Mouse (Mus musculus) left cerebral cortex, adult 8-10 months (tissue): ENCODE results near the gene Cst13. TPM values are rescaled to one million over a fixed set of nuclear protein-coding genes. Genes with fewer than 3 reads are reported as not detected.
"Not testable (repeated sequence)": the region's sequence is repeated elsewhere in the genome, so short reads cannot be mapped to it uniquely, and the experiment has no call there.

Experiments
- DNase-seq, 2 experiments: peaks; one replicate each; pipeline ENCODE4 v3.0.0; 2022; ENCODE audit warnings: low spot score in 2 of 2
- total RNA-seq, 4 experiments: library from RNA; stranded (reverse); gene quantifications; 2 replicates each; pipeline ENCODE4 v1.2.4; 2022

Cst13 gene
- total RNA-seq: not detected

- DNase-seq: no peak
These were observed at the start of gene Cst13 for GRCm38 (mm10) chr2:148819909-148820308. TSS of gene Cst13 (plus strand) at chr2:148820081.

DNA sequence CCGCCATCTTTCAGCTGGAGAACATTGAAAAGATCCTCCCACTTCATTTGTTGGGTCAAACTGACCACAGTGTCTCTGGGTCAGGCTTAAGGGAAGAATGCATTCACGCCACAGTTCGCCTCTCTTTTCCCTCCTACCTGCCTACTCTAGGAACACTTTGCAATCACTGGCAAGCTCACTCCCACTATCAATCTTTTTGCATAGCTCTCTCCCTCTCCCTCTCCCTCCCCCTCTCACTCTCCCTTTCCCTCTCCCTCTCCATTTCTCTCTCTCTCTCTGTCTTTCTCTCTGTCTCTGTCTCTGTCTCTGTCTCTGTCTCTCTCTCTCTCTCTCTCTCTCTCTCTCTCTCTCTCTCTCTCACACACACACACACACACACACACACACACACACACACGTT lies 48.5 kb upstream of the Cst13 start, which contains the start of gene Cst11:
Cst11 (minus strand) TSS at position 101 of the 400 bp plus-strand sequence.
- DNase-seq: not testable (repeated sequence)

DNA sequence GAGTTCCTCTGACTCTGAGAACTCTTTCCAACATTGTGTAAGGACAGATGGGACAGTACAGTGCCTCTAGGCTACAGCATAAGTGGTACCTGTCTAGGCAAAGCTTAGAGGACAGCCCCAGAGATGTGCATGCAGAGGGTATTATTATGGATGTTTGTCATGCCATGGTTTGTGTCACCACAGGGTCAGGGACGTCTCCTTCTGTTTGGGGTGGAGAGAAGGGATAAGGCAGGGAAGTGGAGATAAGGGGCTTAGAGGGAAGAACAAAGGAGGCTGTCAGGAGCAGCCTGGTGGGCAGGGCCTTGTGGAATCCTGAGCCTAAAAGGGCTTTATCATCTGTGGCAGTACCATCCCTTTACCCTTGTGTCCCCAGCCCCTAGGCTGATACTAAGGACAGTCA lies 38.2 kb upstream of the Cst13 start, which contains the start of gene 8030411F24Rik:
8030411F24Rik (plus strand) TSS at position 301 of the 400 bp plus-strand sequence.
- DNase-seq: no peak

DNA sequence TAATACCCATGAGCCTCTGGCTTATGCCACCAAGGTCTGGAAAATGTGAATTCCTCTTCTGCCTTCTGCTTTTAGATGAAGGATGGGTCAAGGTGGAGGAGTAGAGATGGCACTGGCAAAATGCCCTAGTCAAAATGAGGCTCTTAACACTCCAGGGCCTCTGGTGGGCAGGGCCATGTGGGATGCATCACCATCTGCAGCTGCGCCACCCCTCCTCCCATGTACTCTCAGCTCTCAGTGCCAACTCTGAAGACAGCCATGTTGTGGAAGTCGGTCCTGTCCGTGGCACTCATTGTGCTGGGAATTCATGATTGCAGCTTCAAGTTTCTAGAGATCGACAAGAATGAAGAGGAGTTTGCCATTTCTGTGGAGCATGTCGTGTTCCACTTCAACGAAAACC lies 30.7 kb upstream of the Cst13 start, which contains the start of gene Cst12:
Cst12 (plus strand) TSS at position 220 of the 400 bp plus-strand sequence.
- DNase-seq: no peak

GRCm38 (mm10) chr2:148798485-148798884 lies 21.4 kb upstream of the Cst13 start, which contains the start of gene Cst8:
TSS of gene Cst8 (plus strand) at chr2:148798785.
- no peak for DNase-seq

DNA sequence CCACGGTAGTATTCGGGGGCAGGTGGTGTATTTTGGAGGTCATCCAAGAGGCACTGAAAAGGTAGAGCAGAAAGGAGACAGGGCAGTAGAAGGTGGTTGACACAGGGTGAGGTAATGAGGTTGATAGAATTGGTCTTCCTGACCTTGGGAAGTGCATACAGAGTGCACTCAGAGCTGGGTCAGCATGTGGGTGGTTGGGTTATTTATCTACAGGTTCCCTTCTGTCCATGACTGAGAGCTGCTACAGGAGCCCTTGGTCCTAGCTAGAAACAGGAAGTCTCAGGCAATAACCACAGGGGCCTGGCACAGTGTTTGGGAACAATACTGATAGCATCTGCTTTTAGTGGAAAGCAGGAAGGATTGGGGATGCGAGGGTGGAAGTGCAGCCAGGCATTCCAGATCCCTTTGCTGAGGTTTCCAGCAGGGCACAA lies 18.4 kb upstream of the Cst13 start:
- DNase-seq: no peak

DNA sequence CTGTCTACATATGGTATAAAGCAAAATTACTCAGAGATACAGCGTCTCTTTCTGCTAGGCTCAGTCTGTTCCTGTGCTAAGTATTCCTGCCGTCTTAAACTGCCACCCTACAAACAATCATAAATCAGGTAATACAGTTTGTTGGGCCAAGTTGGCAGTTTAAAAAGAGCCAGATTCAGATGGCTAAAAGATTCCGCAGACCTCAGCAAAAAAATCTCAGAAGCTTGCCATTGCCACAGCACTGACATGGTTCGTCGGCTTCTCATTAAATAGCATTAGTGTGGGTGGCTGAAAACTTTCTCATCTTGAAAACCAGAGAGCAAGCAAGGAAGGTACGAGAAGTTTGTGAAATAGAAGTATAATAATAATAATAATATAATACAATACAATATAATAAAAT lies 13.2 kb upstream of the Cst13 start:
- DNase-seq: no peak

GRCm38 (mm10) chr2:148825986-148826385 lies 6.1 kb downstream of the Cst13 start:
- no peak for DNase-seq

DNA sequence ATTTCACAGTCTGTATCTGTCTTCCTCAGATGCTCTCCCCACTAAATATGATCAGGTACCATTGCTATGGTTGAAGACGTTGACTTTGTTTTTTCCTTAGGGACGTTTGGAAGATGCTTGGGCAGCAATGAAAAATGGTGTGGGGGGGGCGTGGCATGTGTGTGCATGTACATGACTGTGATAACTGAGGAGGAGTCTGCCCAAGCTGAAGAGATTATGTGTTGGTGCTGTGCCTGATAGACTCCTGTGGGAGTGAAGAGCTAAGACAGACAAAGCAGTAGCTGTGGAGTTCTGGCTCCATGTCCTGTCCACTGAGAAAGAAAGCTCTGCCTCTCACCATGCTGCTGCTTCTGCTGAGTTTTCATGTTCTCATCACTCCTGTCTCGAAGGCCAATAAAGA lies 15.0 kb downstream of the Cst13 start, which contains the start of gene Cst9:
Cst9 (plus strand) TSS at position 236 of the 400 bp plus-strand sequence.
- no peak for DNase-seq

DNA sequence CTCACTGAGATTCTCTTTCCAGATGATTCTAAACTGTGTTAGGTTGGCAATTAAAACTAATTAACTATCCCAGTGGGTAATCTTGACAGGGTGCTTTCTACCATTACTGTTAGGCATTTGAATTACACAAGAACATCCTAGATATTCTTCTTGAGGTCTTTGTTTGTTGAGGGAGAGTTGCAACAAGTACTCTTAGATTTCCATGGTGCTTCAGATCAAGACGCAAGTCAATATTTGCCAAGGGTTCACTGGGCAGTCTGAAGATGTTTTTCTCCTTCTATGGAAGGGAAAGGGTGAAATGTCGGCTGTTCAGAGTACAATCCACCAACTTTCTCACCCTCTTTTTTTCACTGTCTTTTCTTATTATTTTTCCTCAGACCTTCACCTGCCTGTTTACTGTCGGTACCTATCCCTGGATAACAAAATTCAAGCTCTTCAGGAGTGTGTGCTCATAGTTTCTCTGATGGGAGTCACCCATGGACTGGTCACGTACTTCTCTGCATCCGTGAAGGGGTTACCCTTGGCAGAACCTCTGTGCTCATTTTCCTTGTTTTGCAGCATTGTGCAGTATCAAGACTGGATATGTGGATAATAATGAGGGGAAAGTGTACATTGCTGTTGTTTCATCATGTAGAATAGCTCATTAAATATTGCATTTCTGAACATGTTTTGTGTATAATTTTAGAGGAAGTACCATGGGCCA lies 18.3 kb downstream of the Cst13 start:
- no peak for DNase-seq

- DNase-seq: no peak
These were observed 19.3 kb downstream of the Cst13 start for GRCm38 (mm10) chr2:148839224-148839623.

- DNase-seq: peak; percentile 63 to 70
These were observed 31.4 kb downstream of the Cst13 start for GRCm38 (mm10) chr2:148851116-148851906.

- no peak for DNase-seq
These were observed 36.9 kb downstream of the Cst13 start for GRCm38 (mm10) chr2:148856630-148857400.

GRCm38 (mm10) chr2:148857506-148857905 lies 37.6 kb downstream of the Cst13 start:
- no peak for DNase-seq

GRCm38 (mm10) chr2:148860993-148861392 lies 41.1 kb downstream of the Cst13 start:
- DNase-seq: no peak

DNA sequence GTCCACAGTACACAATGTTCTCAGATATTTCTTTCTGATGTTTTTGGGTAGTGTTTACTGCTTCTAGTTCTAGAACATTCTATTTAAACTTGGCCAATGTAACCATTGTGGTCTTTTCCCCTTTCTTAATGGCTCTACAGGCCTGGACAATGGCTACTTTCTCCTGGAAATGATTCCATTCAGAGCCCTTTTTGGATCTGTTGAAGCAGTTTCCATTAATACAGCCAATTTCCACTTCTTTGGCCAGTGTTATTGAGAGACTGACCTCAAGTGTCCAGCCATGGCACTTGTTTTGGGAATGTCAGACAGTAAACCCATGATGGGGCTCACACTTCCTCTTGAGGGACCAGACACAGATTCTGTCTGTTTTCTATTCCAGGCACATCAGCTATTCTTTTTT lies 41.8 kb downstream of the Cst13 start:
- no peak for DNase-seq

GRCm38 (mm10) chr2:148864966-148865365 lies 45.1 kb downstream of the Cst13 start, which contains the start of gene 9230104L09Rik:
TSS of gene 9230104L09Rik (minus strand) at chr2:148865038.
- no peak for DNase-seq

DNA sequence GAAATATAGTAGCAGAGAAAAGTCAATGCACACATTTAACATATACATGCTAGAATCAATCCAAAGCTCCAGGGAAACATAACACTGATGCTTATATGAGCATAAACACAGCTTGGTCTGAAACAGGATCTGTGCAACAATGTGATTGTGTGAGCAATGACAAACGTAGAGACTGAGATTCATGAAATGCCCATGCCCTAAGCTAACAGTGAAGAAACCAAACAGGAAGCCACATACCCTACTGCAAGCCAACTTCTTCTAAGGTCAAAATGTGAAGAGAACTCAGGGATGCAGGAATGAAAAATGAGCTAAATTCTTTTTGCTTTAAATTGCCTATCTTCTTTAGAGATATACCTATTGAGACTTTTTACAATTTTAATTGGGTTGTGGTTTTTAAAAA lies 49.1 kb downstream of the Cst13 start:
- no peak for DNase-seq

GRCm38 (mm10) chr2:148870526-148870925 lies 50.6 kb downstream of the Cst13 start:
- no peak for DNase-seq

DNA sequence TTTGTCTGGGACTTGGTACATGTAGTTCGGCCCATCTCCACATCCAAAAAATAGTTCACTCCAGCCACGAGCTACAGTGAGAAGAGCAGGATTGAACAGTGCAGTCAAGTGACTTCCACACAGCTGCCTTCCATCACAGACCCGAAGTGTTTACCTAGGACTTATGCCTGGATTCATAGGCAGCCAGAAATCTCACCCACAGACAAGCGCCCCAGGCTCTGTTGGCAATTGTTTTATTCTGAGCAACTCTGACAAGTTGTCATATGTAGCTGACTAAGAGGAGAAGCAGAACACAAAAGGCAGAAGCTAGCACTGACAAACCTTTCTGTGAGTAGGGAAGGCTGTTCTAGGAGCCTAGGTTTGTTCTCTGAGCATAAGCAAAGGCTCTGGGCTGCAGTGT lies 53.0 kb downstream of the Cst13 start:
- no peak for DNase-seq

- no peak for DNase-seq
These were observed 54.3 kb downstream of the Cst13 start for GRCm38 (mm10) chr2:148874224-148874616.
